Mouse (Mus musculus) testis, postnatal 14 days (tissue): ENCODE results near the gene Fat1.
"Not testable (repeated sequence)": the region's sequence is repeated elsewhere in the genome, so short reads cannot be mapped to it uniquely, and the experiment has no call there.

Experiments
- DNase-seq: peaks from one replicate; pipeline ENCODE4 v3.0.0; 2021; ENCODE audit warnings: low spot score

The Fat1 gene

GRCm38 (mm10) chr8:45065391-45065790 is 130.1 kb downstream of the Fat1 start:
- not testable (repeated sequence) for DNase-seq

- DNase-seq = peak; percentile 81
Observed at GRCm38 (mm10) chr8:45068759-45069386, 133.6 kb downstream of the Fat1 start, which contains the start of gene Mtnr1a. TSS of gene Mtnr1a (plus strand) at chr8:45069137.

DNA sequence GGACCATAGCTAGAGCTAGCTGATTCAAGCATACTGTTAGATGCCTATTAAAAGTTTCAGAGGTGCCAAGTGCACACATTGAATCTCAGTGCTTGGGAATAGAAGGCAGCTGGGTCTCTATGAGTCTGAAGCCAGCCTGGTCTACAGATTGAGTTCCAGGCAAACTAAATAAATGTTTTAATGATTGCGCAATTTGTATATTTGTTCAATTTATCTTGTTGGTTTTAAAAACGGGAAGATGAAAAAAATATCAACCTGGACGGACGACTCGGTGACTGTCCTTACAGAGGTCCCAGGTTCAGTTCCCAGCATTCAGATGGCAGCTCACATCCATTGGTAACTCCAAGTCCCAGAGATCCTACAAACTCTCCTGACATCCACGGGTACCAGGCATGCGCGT is 135.7 kb downstream of the Fat1 start:
- DNase-seq = no peak

DNA sequence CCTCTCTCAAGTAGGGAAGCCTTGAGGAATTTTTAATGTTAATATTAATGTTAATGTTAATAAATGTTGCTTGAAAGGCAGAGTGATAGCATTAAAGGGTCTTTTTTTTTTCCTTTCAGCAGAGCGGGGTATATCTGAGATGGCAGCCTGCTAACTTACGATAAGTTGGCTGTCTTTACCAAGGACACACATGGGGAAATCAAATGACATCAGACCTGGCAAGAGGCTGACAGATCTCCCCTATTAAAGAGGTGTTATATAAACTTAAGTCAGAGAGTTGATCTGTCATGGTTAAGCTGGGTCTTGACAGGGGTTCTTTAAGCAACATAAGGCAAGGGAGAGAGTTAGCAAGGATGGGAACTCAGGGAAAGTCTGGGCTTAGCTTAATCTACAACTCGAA is 145.6 kb downstream of the Fat1 start:
- DNase-seq = no peak

- DNase-seq = no peak
Observed at GRCm38 (mm10) chr8:45093599-45093998, 158.4 kb downstream of the Fat1 start.
